Mouse (Mus musculus) kidney, adult 2 months (tissue): ENCODE results near the gene Abca6.

ENCODE experiments used
- CTCF ChIP-seq: fragments of 200-500 bp; conservative IDR thresholded peaks from 2 replicates; pipeline ENCODE4 v1.5.1; 2011; ENCODE audit warnings: low read depth, mild to moderate bottlenecking, control low read depth, low read length, moderate library complexity, mixed read lengths; ENCODE audit not compliant: insufficient read depth, insufficient read length
- POLR2A ChIP-seq: fragments of 200-500 bp; IDR thresholded peaks from one replicate; pipeline ENCODE4 v1.6.1; 2011; ENCODE audit warnings: low read depth, low read length, control low read depth

DNA sequence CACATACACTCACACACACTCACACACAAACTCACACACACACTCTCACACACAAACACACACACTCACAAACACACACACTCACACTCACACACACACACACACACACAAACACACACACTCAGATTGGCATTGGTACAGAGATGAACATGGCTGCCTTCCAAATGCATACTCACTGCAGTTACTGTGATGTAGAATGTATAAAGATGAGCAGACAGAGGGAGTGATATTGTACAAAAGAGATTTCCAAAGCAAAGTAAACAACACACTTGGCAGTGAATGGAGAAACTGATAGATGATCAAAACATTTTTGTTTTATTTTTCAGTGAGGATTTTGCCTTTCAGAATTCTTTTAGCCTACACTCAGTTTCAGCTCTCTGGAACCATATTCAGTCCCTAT lies 34.5 kb downstream of the Abca6 start:
- no peak for TF ChIP-seq CTCF
- TF ChIP-seq POLR2A: no peak
